In genomic region chr16:91698995-91699394, GRCm38 (mm10) we compare ENCODE assay signal across 23 mouse cellular contexts. TPM values are rescaled to one million over a fixed set of nuclear protein-coding genes. Genes with fewer than 3 reads are reported as not detected.
A peak's percentile ranks its signal among the peaks of the same experiment; 100 is the strongest.
DNase-seq lines count a peak whose midpoint lies in the region; ATAC-seq lines count a peak whose summit lies in the region.
"Had no signal": no experiment of that assay in that cellular context is flagged by ENCODE, and none has a peak within 500 bp of the region (broad histone marks: within the 10 kb centered on the region; RNA-seq: fewer than 3 reads in every experiment).

No protein-coding gene starts in this region.

- H3K27ac ChIP-seq in midbrain, embryonic 11.5 days (ENCODE audit: low read depth, low read length), result no peak overlapping the region
- H3K27ac ChIP-seq in midbrain, embryonic 14.5 days (replicated peaks; ENCODE audit: low read depth, low read length), result no peak overlapping the region
- H3K27ac ChIP-seq: embryonic facial prominence, embryonic 10.5 days; embryonic facial prominence, embryonic 12.5 days; forebrain, embryonic 13.5 days; forebrain, embryonic 15.5 days had no signal

- no peak overlapping the region for H3K9ac ChIP-seq in midbrain, embryonic 11.5 days (ENCODE audit: low read length)
- no peak overlapping the region for H3K9ac ChIP-seq in midbrain, embryonic 14.5 days (replicated peaks; ENCODE audit: low read length)
- H3K9ac ChIP-seq: embryonic facial prominence, embryonic 12.5 days; forebrain, embryonic 13.5 days; forebrain, embryonic 15.5 days; forebrain, postnatal 0 days had no signal

- peak; percentile 82 for DNase-seq in midbrain, embryonic 11.5 days (ENCODE audit: low spot score, missing footprints)
- no peak for DNase-seq in midbrain, embryonic 14.5 days
- no peak for DNase-seq in kidney, adult 11 months
- DNase-seq in left cerebral cortex, adult 11 months (ENCODE audit: low spot score), result no peak
- DNase-seq: adrenal gland, adult 8-10 months; adrenal gland, postnatal 14 days; adrenal gland, postnatal 36 days; B cell, adult 2 months; cerebellum, adult 11-12 months; cerebellum, adult 2 months; cerebellum, adult 9-10 months; cerebellum, postnatal 10 days; cerebellum, postnatal 25 days; forebrain, postnatal 0 days had no signal

- no peaks in the 10 kb centered on the region for H3K27me3 ChIP-seq in midbrain, embryonic 11.5 days (ENCODE audit: control insufficient read depth, insufficient read depth, low read length)
- H3K27me3 ChIP-seq in midbrain, embryonic 14.5 days (ENCODE audit: control insufficient read depth, insufficient read depth, low read length), result no peaks in the 10 kb centered on the region
- H3K27me3 ChIP-seq: CH12.LX; embryonic facial prominence, embryonic 12.5 days; forebrain, embryonic 13.5 days; forebrain, embryonic 15.5 days; Patski had no signal

- H3K4me1 ChIP-seq in midbrain, embryonic 11.5 days (ENCODE audit: control insufficient read depth, insufficient read depth, low read length), result no peaks in the 10 kb centered on the region
- no peaks in the 10 kb centered on the region for H3K4me1 ChIP-seq in midbrain, embryonic 14.5 days (ENCODE audit: control insufficient read depth, insufficient read depth, low read length)
- H3K4me1 ChIP-seq: embryonic facial prominence, embryonic 12.5 days; forebrain, embryonic 13.5 days; forebrain, embryonic 15.5 days had no signal

- H3K36me3 ChIP-seq in midbrain, embryonic 11.5 days (ENCODE audit: control insufficient read depth, insufficient read depth, low read length), result peaks cover 5% of the 10 kb centered on the region; the same call in 1 of the 2 replicates
- peaks cover 64% of the 10 kb centered on the region for H3K36me3 ChIP-seq in midbrain, embryonic 14.5 days (ENCODE audit: control insufficient read depth, insufficient read depth, low read length)

- no peaks in the 10 kb centered on the region for H3K9me3 ChIP-seq in midbrain, embryonic 11.5 days (ENCODE audit: control insufficient read depth, low read length)
- no peaks in the 10 kb centered on the region for H3K9me3 ChIP-seq in midbrain, embryonic 14.5 days (ENCODE audit: control insufficient read depth, low read length)
- H3K9me3 ChIP-seq: embryonic facial prominence, embryonic 10.5 days; embryonic facial prominence, embryonic 12.5 days; forebrain, embryonic 13.5 days; forebrain, embryonic 15.5 days had no signal

- no peak overlapping the region for H3K4me3 ChIP-seq in midbrain, embryonic 11.5 days (ENCODE audit: low read depth, low read length)
- H3K4me3 ChIP-seq in midbrain, embryonic 14.5 days (replicated peaks; ENCODE audit: low read depth, low read length), result no peak overlapping the region
- H3K4me3 ChIP-seq: embryonic facial prominence, embryonic 10.5 days; embryonic facial prominence, embryonic 12.5 days; forebrain, embryonic 13.5 days; forebrain, embryonic 15.5 days had no signal

- 84% methylated on average over 1 of the region's 1 CpGs for WGBS in midbrain, embryonic 11.5 days
- 90% methylated on average over 1 of the region's 1 CpGs for WGBS in midbrain, embryonic 14.5 days

- H3K4me2 ChIP-seq in midbrain, embryonic 11.5 days, result no peak overlapping the region
- no peak overlapping the region for H3K4me2 ChIP-seq in midbrain, embryonic 14.5 days (ENCODE audit: low read length)
- H3K4me2 ChIP-seq: embryonic facial prominence, embryonic 12.5 days; forebrain, embryonic 13.5 days; forebrain, embryonic 15.5 days had no signal

- no peak for ATAC-seq in midbrain, embryonic 11.5 days (ENCODE audit: low FRiP score)
- ATAC-seq in midbrain, embryonic 14.5 days (ENCODE audit: low FRiP score, low TSS enrichment), result no peak
- peak; percentile 56 for ATAC-seq in megakaryocyte progenitor cell, adult 5-6 weeks (replicated peaks; ENCODE audit: poor library complexity)
- ATAC-seq: activated CD4-positive, CD25-positive, alpha-beta regulatory T cell, adult 4 months; CD4-positive, CD25-positive, alpha-beta regulatory T cell, adult 4 months; forebrain, embryonic 13.5 days; forebrain, embryonic 15.5 days; forebrain, postnatal 0 days; Patski had no signal

RNA-seq across cellular contexts. Expression of gene Donson, which starts 10.4 kb away (rescaled TPM):
- 38.0 and 39.2 TPM in 2 replicates for polyA plus RNA-seq in midbrain, embryonic 11.5 days (2014; fragmentation: Nextera tagmentation; extraction: Ambion mirVana)
- polyA plus RNA-seq in midbrain, embryonic 14.5 days (2014; fragmentation: Nextera tagmentation; extraction: Ambion mirVana), result 22.2 and 24.7 TPM in 2 replicates
- 16.4 and 17.0 TPM in 2 replicates for total RNA-seq in megakaryocyte progenitor cell, adult 5-6 weeks (2015)
- 20.4 and 33.7 TPM in 2 replicates for total RNA-seq in megakaryocyte progenitor cell, adult 5-6 weeks (2017)

RNA-seq across cellular contexts. Expression of gene Cryzl1, which starts 29.8 kb away (rescaled TPM):
- 77.0 and 82.5 TPM in 2 replicates for polyA plus RNA-seq in midbrain, embryonic 11.5 days (2014; fragmentation: Nextera tagmentation; extraction: Ambion mirVana)
- polyA plus RNA-seq in midbrain, embryonic 14.5 days (2014; fragmentation: Nextera tagmentation; extraction: Ambion mirVana), result 113 and 135 TPM in 2 replicates
- 55.2 and 63.8 TPM in 2 replicates for total RNA-seq in megakaryocyte progenitor cell, adult 5-6 weeks (2015)
- 57.2 and 79.0 TPM in 2 replicates for total RNA-seq in megakaryocyte progenitor cell, adult 5-6 weeks (2017)

RNA-seq across cellular contexts. Expression of gene Itsn1, which starts 30.1 kb away (rescaled TPM):
- polyA plus RNA-seq in midbrain, embryonic 11.5 days (2014; fragmentation: Nextera tagmentation; extraction: Ambion mirVana), result 54.8 and 57.6 TPM in 2 replicates
- polyA plus RNA-seq in midbrain, embryonic 14.5 days (2014; fragmentation: Nextera tagmentation; extraction: Ambion mirVana), result 57.8 and 67.5 TPM in 2 replicates
- total RNA-seq in megakaryocyte progenitor cell, adult 5-6 weeks (2015), result 4.1 TPM in 2 replicates
- 6.0 and 7.9 TPM in 2 replicates for total RNA-seq in megakaryocyte progenitor cell, adult 5-6 weeks (2017)

RNA-seq across cellular contexts. Expression of gene Son, which starts 51.7 kb away (rescaled TPM):
- 144 and 148 TPM in 2 replicates for polyA plus RNA-seq in midbrain, embryonic 11.5 days (2014; fragmentation: Nextera tagmentation; extraction: Ambion mirVana)
- 172 and 175 TPM in 2 replicates for polyA plus RNA-seq in midbrain, embryonic 14.5 days (2014; fragmentation: Nextera tagmentation; extraction: Ambion mirVana)
- total RNA-seq in megakaryocyte progenitor cell, adult 5-6 weeks (2015), result 332 and 375 TPM in 2 replicates
- total RNA-seq in megakaryocyte progenitor cell, adult 5-6 weeks (2017), result 178 and 233 TPM in 2 replicates

RNA-seq across cellular contexts. Expression of gene Gart, which starts 52.2 kb away (rescaled TPM):
- polyA plus RNA-seq in midbrain, embryonic 11.5 days (2014; fragmentation: Nextera tagmentation; extraction: Ambion mirVana), result 107 and 111 TPM in 2 replicates
- polyA plus RNA-seq in midbrain, embryonic 14.5 days (2014; fragmentation: Nextera tagmentation; extraction: Ambion mirVana), result 42.8 and 64.2 TPM in 2 replicates
- 148 and 162 TPM in 2 replicates for total RNA-seq in megakaryocyte progenitor cell, adult 5-6 weeks (2015)
- 438 and 506 TPM in 2 replicates for total RNA-seq in megakaryocyte progenitor cell, adult 5-6 weeks (2017)
